Mouse (Mus musculus) WW6 (cell line): ENCODE results near the gene Tbkbp1.

Experiments
- DNase-seq: peaks from one replicate; pipeline ENCODE4 v3.0.0-alpha.2; 2013; ENCODE audit warnings: low read depth, low spot score

Gene Tbkbp1

DNA sequence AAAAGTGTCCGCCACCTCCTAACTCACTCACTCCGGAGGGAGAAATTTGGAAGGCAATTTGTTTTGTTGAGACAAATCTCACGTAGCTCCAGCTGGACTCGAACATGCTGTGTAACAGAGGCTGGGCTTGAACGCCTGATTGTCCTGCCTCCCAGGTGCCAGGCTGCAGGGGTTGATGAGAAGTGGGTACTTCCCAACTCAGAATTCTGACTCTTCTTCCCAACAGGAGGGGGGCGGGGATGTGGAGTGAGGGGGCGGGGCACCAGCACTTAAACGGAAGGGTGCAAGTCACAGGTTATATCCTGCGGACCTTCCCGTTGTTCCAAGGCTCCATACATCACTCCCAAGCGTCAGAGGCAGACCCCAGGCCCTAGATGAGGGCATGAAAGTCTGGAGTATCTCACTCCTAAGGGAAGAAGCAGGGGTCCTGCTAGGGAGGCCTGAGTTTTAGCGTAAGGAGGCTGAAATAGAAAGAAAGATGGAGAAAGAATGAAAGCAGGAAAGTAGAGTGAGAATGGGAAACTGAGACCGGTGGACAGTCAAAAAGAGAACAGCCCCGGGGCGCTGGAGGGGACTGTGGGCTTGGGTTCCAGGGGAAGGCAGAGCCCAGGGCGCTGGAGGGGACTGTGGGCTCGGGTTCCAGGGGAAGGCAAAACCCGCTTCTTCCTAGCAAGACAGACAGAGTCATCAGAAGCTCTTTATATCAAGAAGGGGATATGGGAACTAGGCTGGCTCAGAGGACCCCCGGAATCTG lies 23.6 kb downstream of the Tbkbp1 start:
- no peak for DNase-seq

DNA sequence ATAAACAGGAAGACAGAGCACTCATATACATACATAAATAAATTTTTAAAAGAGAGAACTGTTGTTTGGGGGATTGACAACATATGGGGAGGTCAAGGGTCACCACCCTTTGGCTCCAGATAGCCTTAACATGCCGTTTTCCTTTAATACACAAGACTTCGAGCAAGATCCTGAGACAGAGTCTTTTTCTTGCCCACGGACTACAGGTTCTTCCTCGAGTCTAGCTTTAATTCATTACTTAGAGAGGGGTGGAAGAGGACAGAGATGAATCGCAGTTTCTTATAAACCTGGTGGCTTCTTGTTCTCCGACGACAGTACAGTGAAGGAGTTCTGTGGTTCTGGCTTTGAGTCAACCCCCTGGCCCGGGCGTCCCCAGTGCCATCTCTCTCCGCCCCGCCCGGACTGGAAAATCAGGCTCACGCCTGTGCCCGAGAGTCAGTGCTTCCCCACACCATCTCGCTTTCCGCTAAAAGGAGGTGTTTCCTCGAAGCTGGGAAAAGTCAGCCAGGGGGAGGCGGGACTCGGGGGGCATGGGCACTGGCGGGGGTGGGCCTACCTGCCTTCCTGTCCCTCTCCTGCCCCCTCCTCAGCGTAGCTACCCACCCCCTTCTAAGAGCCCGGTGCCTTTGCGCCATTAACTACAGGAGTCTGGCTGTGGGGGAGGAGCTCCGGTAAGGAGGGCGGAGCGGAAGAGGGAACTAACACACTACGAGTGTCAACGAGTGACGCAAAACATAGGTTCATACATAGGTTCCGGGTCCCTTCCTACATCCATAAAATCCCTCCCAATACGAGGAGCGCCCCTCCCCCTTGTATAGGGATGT lies 24.4 kb downstream of the Tbkbp1 start:
- no peak for DNase-seq

GRCm38 (mm10) chr11:97124266-97125036 lies 26.8 kb downstream of the Tbkbp1 start:
- DNase-seq, result no peak

DNA sequence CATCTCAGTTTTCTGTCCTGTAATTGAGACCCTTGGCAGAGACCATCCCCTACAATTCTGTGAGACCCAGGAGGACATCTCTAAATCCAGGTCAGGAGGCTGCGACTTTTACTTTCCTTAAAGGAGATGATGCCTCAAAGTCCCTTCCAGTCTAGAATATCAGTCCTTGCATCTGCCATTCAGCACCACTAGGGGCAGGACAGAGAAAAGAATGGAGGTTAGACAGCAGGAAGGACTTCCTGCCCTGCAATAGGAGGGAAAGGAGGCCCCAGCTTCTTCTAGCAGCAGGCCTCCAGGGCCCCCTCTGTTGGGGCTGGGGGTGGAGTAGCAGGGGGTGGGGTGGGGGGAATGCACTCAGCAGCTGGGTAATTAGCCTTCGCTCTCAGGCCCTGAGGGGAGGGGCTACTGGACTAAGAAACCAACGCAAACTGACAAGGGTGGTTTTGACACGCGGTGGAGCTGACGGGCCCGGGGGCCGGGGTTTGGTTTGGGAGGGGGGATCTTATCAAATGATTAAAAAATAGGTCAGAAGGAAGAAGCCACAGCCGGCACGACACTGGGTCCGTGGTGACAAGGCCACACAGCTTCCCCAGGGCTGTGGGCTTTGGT lies 27.9 kb downstream of the Tbkbp1 start:
- no peak for DNase-seq

- DNase-seq, result no peak
Observed at GRCm38 (mm10) chr11:97120641-97121040, 30.7 kb downstream of the Tbkbp1 start.

DNA sequence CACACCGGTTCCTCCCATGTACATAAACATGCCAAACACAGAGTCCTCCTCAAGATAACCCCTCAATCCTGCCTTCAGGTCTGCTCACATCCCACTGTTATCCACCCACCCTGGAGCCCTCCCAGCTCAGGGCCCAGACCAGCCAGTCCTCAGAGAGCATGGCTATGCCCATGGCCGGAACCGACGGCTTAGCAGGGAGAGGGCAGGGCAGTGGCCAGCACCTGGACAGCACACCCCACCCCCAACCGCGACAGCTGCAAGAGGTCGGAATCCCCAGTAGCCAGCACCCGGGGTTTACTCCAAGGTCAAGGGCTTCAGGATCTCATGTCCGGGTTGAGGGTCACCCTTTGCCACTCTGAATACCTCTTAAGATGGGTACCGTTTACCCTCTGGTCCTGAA lies 31.1 kb downstream of the Tbkbp1 start:
- DNase-seq, result no peak

DNA sequence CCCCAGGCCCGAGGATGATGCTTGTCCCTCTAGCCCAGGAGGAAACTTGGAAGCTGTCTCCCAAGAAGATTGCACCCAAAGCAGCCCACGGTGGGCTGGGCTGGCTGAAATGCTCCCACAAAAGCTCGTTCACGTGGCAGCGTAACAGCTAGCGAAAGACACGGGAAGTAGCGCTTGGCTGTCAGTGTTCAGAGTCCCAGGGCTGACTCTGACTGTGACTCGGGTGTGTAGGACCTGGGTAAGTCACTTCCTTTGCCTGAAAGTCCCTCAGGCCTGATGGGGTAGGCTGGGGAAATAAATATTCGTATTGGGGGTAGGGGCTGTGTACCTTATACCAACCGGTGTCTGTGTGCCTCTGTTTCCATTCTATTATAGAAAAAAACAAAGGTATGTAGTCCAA lies 35.5 kb downstream of the Tbkbp1 start:
- no peak for DNase-seq

GRCm38 (mm10) chr11:97114671-97115601 lies 36.4 kb downstream of the Tbkbp1 start, which contains the start of gene Tbx21:
TSS of gene Tbx21 (minus strand) at chr11:97115331.
- no peak for DNase-seq

- no peak for DNase-seq
Observed at GRCm38 (mm10) chr11:97112519-97113125, 38.7 kb downstream of the Tbkbp1 start.

GRCm38 (mm10) chr11:97108976-97109375 lies 42.3 kb downstream of the Tbkbp1 start:
- DNase-seq, result no peak

DNA sequence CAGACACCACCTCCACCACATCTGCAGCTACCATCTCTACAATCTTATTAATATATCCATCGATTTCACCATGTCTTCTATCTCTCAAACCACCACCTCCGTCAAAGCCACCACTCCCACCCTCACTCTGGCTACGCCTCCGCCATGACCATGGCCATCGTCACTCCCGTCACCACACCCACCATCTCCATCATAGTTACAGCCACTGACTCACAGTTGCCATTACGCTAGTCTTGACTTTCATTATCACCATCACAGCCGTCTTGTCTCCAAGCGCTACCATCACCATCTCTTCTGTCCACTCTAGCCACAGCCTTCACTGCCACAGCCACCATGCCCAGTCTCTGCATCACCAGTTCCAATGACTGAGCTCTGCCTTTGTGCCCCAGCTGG lies 47.2 kb downstream of the Tbkbp1 start:
- DNase-seq, result no peak

GRCm38 (mm10) chr11:97103163-97104090 lies 47.9 kb downstream of the Tbkbp1 start:
- no peak for DNase-seq

GRCm38 (mm10) chr11:97101722-97102121 lies 49.6 kb downstream of the Tbkbp1 start:
- no peak for DNase-seq

DNA sequence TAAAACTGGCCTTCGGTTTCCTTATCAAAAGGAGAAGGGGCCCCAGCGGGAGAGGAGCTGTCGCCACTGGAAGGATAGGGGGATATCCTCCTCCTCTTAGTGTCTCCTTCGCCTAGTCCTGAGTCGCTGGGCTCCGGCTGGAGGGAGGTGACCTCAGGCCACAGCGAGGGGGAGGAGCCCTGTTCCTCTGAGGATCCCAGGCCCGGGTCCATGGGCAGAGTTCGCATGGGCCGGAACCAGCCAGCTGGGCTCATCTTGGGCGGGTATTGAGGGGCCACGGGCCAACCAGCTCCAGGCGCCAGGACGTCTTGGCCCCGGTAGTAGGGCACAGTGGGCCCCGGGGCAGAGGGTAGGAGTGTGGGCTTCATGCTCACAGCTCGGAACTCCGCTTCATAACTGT lies 52.5 kb downstream of the Tbkbp1 start:
- DNase-seq, result no peak

DNA sequence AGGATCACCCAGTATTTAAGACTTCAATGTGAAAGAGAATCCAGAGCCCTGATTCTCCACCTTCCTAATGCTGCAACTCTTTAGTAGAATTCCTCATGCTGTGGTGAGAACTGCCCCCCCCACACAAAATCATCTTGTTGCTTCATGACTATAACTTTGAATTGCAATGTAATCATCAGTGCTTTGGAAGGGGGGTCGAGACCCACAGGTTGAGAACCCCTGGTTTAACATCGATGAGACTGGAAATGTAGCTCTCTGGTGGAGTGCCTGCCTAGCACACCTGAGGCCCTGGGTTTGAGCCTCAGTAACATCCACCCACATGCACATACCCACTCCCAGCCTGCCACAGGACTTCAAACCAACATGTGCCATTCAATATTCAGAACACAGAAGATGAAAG lies 56.7 kb downstream of the Tbkbp1 start:
- no peak for DNase-seq

GRCm38 (mm10) chr11:97086365-97086764 lies 64.9 kb downstream of the Tbkbp1 start:
- no peak for DNase-seq
